Mouse (Mus musculus): Measurements from ENCODE around the gene Vps52.

- no peak for TF ChIP-seq CTCF (conservative IDR thresholded peaks at IDR 0.05; ENCODE audit: low read length)
- TF ChIP-seq NANOG (IDR thresholded peaks at IDR 0.05; ENCODE audit: borderline replicate concordance, low read length): no peak
Measured at GRCm38 (mm10) chr17:34000150-34000537, 44.5 kb downstream of the Vps52 start, which contains the start of gene H2-K1.
